Mouse (Mus musculus) monocyte, adult 5-6 weeks (primary cell): ENCODE results near the gene Atrnl1. TPM values are rescaled to one million over a fixed set of nuclear protein-coding genes. Genes with fewer than 3 reads are reported as not detected.
A peak's percentile ranks its signal among the peaks of the same experiment; 100 is the strongest.
"Not testable (repeated sequence)": the region's sequence is repeated elsewhere in the genome, so short reads cannot be mapped to it uniquely, and the experiment has no call there.

Source experiments
- ATAC-seq: fragments of 153-309, 156-312 bp; replicated peaks from 2 replicates; pipeline ENCODE4 v1.8.0; 2017; ENCODE audit warnings: mild to moderate bottlenecking; ENCODE audit not compliant: low TSS enrichment, insufficient number of reproducible peaks, severe bottlenecking, poor library complexity, low FRiP score
- total RNA-seq: library from RNA; stranded (forward); fragments of 200-1000, 200-491, 200-594 nt; gene quantifications from 3 replicates; pipeline ENCODE4 v1.2.3, GENCODE M21; 2017

Atrnl1 gene
- total RNA-seq, 1 experiment from 2014 or later: 1.0 TPM

DNA sequence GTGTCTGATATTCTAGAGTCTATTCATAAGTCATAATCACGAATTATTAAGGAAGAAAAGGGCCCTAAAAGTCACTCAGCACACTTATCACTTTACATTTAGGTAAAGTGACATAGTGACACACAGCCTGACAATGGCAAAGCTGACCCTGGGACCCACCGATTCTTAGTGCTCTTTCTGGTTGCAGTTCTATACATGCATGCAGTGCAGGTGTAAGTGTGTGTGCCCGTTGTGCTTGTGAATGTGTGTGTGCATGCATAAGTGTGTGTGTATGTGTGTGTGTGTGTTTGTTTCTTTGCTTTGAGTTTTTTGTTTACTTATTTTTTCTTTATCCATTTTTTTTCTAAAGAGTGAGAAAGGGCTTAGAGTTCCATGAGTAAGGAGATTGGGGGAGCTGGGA lies 425.3 kb downstream of the Atrnl1 start:
- no peak for ATAC-seq

DNA sequence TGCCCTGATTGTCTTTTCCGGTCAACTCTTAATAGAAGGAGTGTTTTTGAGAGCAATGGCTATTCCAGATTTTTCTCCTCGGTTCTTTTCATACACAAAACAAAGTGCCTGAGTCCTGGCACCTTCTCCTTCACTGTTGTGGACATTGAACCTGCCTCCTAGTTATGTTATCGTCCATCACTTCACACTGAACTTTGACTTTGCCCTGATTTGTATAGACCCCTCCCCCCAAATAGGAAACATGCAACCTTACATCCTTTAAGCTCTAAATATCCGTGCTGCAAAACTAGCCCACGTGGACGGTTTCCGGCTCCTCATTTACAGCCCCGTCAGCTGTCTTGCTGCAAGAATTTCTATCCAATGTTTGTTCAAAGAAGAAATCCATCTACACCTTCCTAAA lies 432.3 kb downstream of the Atrnl1 start:
- no peak for ATAC-seq

DNA sequence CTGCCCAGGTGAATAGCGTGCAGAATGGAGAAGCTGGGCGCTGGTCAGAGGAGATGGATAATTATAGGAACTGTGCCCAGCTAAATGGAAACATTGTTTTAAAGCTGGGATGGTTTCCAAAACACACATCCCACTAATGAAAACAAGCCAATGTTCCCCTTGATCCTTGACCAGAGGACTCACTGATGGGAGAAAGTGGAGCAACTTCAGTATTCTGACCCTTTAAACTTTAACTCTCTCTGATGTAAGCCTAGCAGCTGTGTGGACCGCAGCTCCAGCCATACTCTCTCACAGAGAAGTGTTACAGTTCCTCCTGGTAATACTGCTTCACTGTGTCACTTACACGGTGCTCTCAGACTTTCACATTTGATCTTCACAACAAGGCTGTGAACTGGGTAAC lies 432.7 kb downstream of the Atrnl1 start:
- no peak for ATAC-seq

DNA sequence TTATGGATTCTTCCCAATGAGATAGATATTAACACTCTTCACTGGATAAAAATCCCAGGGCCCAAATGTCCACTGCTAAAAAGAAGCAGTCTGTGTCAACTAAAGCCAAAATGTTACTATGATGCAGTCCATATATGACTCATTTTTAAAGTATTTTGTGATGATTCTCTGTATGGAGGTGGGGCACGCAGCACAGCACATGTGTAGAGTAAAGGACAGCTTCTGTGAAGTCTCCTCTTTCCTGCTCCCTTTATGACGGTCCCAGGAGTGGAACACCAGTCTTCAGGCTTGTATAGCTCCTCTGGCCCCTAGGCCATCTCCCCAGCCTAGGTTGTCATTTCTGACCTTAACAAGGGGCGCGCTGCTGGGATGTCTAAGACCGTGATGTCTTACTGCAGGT lies 434.0 kb downstream of the Atrnl1 start:
- no peak for ATAC-seq

DNA sequence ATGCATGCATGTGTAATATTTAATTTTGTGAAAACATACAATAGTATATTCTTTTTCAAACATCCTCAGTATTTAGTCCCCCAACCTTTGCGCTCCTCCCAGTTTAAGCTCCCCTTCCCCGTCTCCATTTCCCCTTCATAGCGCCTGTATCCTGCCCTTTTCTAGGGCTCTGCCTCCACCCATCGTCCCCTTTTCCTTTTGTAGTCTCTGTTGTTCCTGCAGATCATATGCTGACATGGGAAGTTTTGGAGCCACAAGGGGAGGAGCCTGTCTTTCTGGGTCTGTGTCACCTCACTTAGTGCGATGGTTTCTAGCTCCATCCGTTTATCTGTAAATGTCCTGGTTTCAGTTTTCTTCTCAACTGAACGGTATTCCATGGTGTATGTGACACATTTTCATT lies 435.8 kb downstream of the Atrnl1 start:
- ATAC-seq: no peak

DNA sequence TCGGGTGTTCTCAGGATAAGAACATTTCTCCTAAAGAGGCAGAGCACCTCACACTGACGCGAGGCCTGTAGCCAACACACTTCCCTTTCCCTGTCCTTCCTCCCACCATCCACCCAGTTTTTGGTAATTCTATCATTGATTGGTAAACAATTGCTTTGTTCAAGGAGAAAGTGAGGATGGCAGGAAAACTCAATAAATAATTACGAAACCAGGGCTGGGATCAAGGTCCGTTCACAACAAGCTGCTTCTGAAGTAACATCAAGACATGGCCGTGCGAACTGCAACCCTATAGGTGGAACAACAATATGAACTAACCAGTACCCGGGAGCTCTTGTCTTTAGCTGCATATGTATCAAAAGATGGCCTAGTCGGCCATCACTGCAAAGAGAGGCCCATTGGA lies 439.6 kb downstream of the Atrnl1 start:
- not testable (repeated sequence) for ATAC-seq

DNA sequence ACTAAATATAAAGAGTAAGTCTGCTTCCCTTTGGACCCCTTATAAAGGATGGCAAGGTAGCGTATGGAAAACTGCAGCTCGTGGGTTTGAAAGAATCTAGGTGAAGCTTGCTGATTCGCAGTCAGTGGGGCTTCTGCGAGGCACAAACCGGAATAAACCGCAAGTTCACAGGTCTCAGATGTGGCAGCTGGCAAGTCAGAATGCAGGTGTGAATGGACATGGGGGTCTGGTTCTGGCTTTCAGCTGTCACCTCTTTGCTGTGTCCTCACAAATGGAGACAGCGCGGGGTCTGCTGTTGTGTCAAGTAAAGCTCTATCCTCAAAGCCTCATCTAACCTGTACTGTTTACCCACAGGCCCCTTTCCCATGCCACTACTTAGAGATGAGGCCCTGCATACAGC lies 440.2 kb downstream of the Atrnl1 start:
- no peak for ATAC-seq

DNA sequence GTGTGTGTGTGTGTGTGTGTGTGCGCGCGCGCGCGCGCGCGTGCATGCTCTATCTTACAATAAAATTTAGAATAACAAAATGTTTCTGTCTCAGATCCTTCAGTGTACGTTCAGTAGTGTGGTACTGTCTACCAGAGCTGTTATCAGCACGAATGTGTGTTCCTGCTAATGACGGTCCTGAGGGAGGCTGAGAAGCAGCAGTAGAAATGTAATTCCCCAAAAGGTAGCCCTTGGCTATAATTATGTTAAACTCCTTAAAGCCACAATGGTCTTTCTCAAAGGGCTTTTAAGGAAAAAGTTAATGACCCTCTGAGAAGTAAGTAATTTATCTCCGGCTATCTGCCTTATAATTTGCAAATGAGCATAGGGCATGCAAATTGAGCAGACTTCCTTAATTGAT lies 441.1 kb downstream of the Atrnl1 start:
- ATAC-seq: no peak

DNA sequence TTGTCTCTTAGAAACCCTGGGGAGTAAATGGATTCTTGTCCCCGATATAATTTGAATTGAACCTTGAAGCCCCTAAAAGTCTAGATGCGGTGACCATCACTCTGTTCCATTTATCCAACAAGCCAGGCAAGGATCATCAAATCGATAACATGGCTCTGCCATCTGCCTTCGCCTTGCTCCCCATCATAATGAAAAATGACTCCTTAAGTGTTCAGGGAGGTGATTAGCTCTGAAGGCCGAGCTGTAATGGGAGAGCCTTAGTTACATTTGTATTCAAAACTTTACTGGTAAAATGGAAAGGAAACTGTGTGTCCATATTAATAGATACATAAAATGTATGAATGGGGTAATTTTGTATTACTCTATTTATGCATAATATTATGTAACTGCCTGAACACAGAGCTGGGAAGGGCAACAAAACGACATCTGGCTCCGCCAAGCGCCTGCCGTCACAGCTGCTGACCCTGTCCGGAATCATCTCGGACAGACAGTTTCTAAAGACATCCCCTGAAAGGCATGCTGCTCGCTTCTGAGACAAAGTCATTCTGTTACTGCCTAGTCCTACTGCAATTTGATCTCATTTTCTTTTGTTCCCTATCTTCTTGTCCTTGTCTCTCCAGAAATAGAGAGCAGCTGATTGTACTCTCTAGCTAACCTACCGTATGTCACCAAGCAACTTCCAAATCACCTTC lies 441.8 kb downstream of the Atrnl1 start:
- ATAC-seq: no peak

DNA sequence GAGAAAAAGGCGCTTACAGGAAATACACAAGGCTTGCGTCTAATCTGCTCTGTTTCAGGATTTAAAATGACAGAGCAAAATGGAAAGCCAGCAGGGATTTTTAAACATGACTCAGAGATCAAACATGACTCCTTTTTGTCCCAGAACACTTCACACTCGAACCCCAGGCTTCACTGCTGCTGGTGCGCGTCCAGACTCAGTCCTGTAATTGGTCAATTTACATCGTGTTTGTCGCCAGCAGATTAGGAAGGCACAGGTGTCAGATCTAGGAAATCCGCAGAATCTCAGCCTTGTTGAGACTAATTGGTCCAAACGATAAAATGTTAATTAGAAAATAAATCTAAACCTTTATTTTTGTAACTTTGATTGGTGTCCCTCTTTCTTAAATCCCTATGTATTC lies 448.9 kb downstream of the Atrnl1 start:
- ATAC-seq: no peak

DNA sequence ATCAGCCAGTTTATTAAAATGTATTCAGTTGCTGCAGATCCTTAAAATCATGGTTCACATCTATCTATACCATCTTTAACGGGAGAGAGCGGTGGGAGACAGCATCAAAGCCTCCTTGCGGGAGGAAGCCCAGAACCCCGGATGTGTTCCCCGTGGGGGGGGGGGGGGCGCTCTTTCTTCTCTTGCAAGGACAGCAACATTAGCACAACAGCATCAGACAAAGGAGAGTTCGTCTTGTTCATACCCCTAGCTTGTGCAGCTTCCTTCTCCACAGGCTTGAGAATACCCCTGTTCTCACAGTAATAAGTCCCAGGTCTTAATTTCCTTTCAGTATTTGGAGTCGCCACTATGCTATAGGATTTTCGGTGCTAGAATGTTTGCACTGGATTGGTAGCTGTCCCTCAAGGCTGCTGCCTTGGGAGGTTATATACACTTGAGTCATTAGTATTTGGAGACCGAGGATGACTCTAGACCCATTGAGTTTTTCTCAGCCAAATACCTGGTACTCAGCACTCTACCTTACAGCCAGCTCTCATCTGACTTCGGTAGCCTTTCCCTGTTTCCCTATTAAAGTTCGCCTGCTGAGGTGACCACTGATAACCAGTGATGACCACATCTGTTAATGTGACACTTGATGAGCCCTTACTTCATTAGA lies 449.5 kb downstream of the Atrnl1 start:
- no peak for ATAC-seq

DNA sequence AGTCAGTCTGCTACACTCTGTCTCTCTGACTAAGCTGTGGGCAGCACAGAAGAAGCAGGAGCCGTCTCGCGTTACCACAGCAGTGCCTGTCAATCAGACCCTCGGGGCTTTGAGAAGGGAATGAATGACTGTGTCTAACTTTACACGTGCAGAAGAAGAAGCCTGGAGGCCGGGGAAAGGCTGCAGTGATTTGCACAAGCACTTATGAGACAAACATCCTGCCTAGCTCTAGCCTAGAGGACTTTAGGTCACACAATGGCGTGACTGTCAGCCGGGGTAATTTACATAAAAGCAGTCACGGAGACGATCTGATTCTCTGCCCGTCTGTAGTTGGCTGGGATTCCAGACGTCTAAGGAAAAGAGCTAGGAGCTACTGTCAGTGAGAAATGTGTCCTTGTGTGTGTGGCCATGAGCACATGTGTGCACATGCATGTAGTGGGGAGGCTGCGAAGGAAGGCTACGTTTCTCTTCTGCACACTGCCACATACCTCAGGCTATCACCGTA lies 450.1 kb downstream of the Atrnl1 start:
- ATAC-seq: no peak

DNA sequence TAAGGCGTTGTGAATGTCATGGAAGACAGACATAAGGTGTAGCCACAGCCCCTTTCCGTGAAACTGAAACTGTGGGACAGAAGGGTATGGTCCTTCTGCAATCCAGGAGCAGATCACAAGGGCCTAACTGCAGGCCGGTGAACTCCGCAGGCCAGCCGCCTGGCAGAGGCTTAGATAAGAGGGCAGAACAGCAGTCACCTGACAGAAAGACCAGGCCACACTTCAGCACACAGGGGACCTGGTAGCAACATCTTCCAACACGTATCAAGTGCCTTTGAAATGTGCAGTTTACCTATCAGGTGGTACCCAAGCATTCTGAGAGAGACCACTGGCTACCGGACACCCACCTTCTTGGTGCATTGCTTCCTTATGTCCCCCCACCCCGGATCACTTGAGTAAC lies 451.1 kb downstream of the Atrnl1 start:
- ATAC-seq: no peak

DNA sequence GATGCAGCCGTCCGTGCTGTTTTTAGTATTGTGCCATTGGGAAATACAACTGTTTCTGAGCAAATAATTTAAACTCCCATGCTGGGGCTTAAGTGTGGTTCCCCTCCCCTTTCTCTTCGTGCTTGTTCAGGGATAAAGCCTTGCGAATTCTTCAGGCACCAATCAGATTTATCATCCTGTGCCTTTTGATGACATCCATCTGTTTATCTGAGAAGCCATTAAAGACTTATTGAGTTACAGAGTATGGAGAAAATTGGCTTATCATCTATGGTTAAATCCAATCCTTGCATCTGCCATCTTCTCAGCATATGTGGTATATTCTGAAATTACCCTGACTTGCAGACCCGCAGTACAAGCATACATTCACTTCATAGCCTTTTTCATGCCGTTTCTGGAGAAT lies 452.7 kb downstream of the Atrnl1 start:
- no peak for ATAC-seq

DNA sequence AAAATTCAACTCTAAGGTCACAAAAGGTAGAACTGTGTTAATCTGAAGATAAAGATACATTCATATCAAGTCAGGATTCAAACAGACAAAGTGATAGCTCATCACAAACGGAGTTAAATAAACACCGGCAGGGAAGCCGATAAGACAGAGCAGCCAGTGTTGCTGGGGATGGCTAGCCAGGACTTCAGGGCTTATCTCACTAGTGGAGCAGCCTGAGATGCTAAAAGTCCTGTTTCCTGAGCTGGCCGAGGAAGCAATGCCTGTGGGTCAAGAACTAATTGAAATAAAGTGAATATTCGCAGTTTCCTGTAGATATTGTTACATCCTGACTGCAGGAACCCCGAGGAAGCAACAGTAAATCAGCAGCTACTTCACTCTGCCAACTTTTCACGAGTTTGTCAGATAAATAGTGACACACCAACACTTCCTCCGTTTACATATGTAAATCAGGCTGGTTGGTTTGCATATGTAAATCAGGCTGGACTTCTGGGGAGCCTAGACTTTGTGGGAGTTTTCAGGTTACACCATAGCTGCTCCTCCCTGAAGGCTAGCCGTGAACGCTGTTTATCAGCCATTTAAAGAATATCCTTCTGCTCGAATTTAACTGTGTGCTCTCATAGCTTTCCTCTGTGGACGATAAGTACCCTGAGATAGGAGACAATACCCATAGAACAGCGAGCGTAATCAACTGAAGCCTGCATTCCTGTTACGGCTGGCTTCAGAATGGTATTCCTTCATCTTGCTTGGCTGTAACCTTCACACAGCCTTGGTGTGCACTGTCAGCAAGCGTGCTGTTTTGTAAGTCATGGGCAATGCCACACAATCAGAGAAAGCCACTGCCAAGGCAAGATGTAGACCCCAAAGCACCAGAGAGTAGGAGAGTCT lies 453.5 kb downstream of the Atrnl1 start:
- peak; percentile 44 for ATAC-seq

DNA sequence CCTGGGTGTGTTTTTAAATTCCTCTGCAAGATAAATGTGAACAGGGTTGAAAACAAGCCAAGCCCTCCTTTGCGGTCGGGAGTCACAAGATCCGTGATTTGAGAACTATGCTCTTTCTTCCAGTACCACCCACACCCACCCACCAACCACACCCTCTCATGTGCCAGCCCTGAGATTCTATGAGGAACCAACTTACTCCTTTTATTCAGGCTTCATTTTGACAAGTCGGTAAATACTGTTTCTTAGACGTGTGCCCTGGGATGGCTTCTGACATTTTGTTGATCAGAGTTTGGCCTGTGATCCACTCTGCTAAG lies 454.1 kb downstream of the Atrnl1 start:
- peak; percentile 78 for ATAC-seq

DNA sequence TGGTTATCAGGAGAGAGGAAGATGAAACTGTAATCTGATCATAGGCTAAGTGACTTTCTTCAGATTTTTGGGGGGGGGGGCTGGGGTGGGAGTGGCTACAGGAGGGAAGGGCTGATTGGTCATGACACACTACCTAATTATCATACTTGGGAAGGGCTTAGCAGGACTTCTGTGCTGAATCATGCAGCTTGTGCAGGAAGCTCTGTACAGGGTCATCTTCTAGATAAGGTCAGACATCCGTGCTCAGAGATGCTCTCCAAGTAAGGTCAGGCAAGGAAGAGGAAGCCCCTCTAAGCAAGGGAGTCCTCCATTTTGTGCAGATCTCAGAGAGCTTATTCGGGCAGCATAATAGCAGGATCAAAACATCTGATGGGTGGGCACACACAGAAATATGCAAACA lies 454.7 kb downstream of the Atrnl1 start:
- ATAC-seq: peak; percentile 79

DNA sequence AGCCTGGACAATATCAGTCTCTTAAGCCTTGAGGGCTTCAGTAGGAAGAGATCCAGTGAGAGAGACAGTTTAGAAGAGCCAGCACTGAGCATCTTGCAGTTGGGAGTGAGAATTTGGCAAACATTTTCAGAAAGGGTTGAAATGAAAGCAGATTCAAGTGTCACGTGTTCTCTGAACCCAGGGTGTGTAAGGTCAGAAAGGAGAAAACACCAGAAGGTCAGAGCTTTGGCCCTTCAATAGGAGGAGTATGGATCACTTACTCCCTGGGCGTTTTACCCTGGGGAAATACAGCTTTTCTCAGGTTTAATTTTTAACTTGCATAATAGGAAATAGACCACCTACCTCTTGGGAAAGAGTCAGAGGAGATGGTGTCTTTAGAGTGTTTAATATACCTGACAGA lies 457.3 kb downstream of the Atrnl1 start:
- no peak for ATAC-seq

DNA sequence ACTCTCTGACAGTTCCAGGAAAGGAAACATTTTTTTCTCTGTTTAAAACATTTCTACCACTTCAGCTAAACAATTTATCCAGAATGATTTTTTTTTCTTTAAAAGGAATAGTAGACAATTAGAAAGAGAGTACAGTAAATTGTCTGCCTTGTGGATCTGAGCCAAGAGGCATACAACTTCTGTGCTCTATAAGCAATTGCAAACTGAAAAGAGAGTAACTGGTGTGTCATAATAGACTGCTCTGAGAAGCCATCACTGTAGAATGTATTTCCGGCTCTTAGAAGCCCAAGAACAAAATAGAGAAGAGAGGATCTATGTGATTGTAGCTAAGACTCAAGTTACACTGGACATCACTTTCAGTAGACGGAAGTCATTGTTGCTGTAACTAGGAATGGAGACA lies 458.1 kb downstream of the Atrnl1 start:
- no peak for ATAC-seq

DNA sequence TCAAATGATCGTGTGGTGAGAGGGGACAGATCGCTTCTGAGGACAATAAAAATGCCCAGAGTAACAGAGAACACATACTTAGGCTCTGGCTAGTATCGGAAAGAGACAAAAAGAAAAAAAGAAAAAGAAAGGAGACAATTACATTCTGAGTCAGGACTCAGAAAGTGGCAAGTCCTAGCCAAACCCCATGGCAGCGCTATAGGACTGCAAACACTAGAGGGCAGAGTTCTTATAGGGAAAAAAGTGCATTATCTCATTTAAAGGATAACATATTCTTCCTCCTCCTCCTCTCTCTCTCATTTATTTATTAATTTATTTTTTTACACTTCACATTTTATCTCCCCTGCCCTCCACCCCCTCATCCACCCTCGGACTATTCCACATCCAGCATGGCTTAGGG lies 461.6 kb downstream of the Atrnl1 start:
- no peak for ATAC-seq
